Mouse (Mus musculus) c-Kit-positive CD71-positive TER-119-negative erythroid progenitor cells, embryonic 14.5 days (primary cell): Measurements from ENCODE around the gene Phkb.

Source experiments
- DNase-seq: peaks from one replicate; pipeline ENCODE4 v3.0.0-alpha.2; 2013; ENCODE audit warnings: low read depth

Phkb gene

GRCm38 (mm10) chr8:85944820-85945219, 104.1 kb downstream of the Phkb start:
- DNase-seq, result no peak

GRCm38 (mm10) chr8:85958391-85958790, 117.6 kb downstream of the Phkb start:
- no peak for DNase-seq

GRCm38 (mm10) chr8:85959880-85960279, 119.1 kb downstream of the Phkb start:
- DNase-seq, result no peak

- DNase-seq, result no peak
Observed at GRCm38 (mm10) chr8:85977588-85978077, 136.9 kb downstream of the Phkb start.

- no peak for DNase-seq
Observed at GRCm38 (mm10) chr8:85992911-85993310, 152.2 kb downstream of the Phkb start.

- DNase-seq, result no peak
Observed at GRCm38 (mm10) chr8:85993661-85994060, 152.9 kb downstream of the Phkb start.

GRCm38 (mm10) chr8:85995971-85996370, 155.2 kb downstream of the Phkb start:
- DNase-seq, result no peak

- no peak for DNase-seq
Observed at GRCm38 (mm10) chr8:86006485-86006884, 165.7 kb downstream of the Phkb start.

GRCm38 (mm10) chr8:86016806-86017205, 176.0 kb downstream of the Phkb start:
- DNase-seq, result no peak

- DNase-seq, result no peak
Observed at GRCm38 (mm10) chr8:86028646-86029312, 188.0 kb downstream of the Phkb start.

- DNase-seq, result no peak
Observed at GRCm38 (mm10) chr8:86029451-86029850, 188.7 kb downstream of the Phkb start.

GRCm38 (mm10) chr8:86034662-86035365, 194.1 kb downstream of the Phkb start:
- DNase-seq, result no peak

GRCm38 (mm10) chr8:86035371-86035770, 194.6 kb downstream of the Phkb start:
- no peak for DNase-seq

GRCm38 (mm10) chr8:86038462-86038861, 197.7 kb downstream of the Phkb start:
- no peak for DNase-seq

- no peak for DNase-seq
Observed at GRCm38 (mm10) chr8:86042049-86042448, 201.3 kb downstream of the Phkb start.

GRCm38 (mm10) chr8:86050882-86051281, 210.1 kb downstream of the Phkb start:
- DNase-seq, result no peak

- no peak for DNase-seq
Observed at GRCm38 (mm10) chr8:86052003-86052402, 211.2 kb downstream of the Phkb start.

GRCm38 (mm10) chr8:86058618-86059017, 217.9 kb downstream of the Phkb start:
- peak; percentile 13 for DNase-seq

GRCm38 (mm10) chr8:86059130-86059529, 218.4 kb downstream of the Phkb start:
- no peak for DNase-seq

- no peak for DNase-seq
Observed at GRCm38 (mm10) chr8:86063411-86063810, 222.7 kb downstream of the Phkb start.

- no peak for DNase-seq
Observed at GRCm38 (mm10) chr8:86079433-86079832, 238.7 kb downstream of the Phkb start.

GRCm38 (mm10) chr8:86083346-86083745, 242.6 kb downstream of the Phkb start:
- no peak for DNase-seq

GRCm38 (mm10) chr8:86086791-86087190, 246.0 kb downstream of the Phkb start:
- DNase-seq, result no peak

- DNase-seq, result no peak
Observed at GRCm38 (mm10) chr8:86087468-86087867, 246.7 kb downstream of the Phkb start.
